Mouse (Mus musculus) embryo, embryonic 11.5 days (tissue): ENCODE measurements at regions not wholly inside any gene's neighbourhood (a gene's known extent, or its start where the extent isn't known, plus 50 kb on each side); places are given as distances from the start of the nearest gene placed in this dataset.
A peak's percentile ranks its signal among the peaks of the same experiment; 100 is the strongest.

Source experiments
- DNase-seq: peaks from one replicate; pipeline ENCODE4 v3.0.0-alpha.2; 2012; ENCODE audit warnings: low read depth, low spot score

DNA sequence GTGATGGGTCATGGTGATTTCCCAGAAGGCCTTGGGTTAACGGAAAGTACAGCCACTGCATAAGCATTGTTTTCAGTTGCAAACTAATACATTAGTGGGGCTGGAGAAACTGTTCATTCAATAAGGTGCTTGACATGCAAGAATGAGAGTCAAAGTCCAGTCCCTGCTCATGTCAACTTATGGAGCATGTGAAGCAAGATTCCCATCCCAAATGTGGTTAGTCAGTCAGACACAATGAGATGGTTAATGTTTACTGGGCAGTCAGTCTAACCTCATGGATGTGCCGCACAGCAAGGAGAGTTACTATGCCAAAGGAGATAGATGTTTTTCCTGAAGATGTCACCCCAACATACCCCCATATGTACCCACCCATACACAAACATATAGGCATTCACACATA, 993.8 kb upstream of the Jmjd1c start:
- no peak for DNase-seq

DNA sequence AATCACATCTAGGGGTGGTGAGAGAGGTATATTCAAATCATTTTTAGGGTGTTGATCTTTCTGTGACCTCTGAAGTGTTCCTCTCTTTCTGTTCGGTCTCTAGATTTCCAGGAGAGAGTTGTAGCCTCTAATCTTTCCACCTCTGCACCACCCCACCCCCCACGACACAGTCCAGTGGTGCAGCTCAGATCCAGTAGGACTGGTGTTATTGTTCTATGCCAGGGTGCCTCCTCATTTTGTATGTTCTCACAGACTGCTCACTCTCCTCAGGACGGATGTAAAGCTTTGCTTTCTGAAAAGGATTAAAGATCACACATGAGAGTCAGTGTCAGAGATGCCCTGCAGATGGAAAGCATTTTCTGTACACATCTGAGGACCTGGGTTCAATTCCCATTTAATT, 964.6 kb upstream of the Jmjd1c start:
- DNase-seq = no peak

DNA sequence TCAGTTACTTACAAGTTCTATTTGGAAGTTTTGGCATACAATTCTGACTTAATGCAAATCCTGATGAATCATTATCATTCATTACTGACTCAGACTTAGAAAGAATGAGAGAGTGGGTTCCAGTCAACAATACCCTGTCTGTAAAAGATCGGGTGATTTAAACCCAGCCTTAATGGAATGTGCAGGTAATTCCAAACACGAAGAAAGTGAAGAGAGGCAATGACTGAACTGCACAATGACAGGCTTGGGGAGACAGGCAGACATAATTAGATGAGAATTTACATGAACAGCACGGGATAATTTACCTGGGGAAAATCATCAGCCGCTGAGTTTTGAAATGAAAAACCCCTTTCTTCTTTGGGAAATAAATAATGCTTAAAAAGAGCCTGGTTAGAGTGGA, 963.9 kb upstream of the Jmjd1c start:
- no peak for DNase-seq

DNA sequence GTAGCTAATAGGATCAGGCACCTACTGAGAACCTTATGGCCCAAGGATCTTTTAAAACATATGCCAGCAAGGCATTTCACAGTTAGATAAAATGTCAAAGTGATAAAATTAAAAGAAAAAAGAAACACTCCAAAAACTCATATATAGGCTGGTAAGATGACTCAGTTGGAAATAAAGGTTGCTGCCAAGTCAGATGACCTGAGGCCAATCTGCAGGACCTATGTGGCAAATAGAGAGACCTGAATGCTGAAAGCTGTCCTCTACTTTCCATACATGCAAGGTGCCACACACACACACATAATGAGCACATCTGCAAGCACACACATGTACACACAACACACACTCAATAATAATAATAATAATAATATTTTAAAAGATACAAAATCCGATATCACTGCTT, 953.5 kb upstream of the Jmjd1c start:
- DNase-seq = no peak

DNA sequence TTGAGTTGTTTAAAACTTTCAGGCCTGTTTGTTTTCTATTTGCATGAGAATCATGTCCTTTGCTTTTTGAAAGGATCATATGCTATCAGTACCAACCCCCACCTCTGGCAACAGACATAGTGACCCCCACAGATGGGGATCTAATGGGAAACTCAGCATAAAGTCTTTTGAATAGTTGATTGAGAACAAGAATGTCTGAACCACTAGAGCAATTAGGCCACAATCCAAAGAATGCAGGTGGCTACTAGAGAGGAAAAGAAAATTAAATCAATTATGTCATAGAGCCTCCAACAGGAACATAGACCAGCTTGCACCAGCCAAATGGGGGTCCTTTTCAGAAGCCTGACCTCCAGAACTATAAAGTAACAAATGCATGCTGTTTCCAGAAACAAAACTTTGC, 953.0 kb upstream of the Jmjd1c start:
- no peak for DNase-seq

DNA sequence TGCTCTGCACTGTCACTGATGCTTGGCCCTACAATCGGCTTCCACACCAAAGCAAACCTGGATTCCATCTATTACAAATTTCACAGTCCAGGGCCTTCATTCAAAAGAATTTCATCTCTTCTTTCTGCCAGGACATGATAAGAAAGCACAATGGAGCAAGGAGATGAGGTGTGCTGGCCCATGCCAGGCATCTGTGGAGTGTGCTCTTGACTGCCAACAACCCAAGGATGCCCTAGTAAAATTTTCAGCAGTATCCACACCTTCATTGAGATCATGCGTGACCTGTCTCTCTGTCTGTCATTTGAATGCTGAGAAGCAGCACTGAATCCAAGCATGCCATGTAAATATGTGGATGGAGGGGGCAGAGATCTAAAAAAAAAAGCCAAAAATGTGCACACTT, 945.0 kb upstream of the Jmjd1c start:
- no peak for DNase-seq

DNA sequence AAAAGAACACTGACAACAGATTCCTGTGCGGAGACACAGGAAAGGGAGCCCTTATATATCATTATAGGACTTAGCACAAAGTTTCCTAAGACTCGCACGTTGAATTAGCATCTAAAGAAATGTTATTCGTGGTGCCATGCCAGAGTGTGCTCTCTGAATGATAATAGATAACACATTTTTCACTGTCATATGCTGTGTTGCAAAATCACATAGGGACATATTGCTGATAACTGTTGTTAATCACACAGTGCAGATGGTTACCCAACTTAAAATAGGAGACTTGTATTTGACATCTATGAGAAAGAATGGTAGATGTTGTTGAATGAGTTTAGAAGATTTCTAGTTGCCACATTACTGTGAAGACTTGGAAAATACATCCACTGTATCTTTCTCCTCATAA, 943.1 kb upstream of the Jmjd1c start:
- DNase-seq = no peak

DNA sequence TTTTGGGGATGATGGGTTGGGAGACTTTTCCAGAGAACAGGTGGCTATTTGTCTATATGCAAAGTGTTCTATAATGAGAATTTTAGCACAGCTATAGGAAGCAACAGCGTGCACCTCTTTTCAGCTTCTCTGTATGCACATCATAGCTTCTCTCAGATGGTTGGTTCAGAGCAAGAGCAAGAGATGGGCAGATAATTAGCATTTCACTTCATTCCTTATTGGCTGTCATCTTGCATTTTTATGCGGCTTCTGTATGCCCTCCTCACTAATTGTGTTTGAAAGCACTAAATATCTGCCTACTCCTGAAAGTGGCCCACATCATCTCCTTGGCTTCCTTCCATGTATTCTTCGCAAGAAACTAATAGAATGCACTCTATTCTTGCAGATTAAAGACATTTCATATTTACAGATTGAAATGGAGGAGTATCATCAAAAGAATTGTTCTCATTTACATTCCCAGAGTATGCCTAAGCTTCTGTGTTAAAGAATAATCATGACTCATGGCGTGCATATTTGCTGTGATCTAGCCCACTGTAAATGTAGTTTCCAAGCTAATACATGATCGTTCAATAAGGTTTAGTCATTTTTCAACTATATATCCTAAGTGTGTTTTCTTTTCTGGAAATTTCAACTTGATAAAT, 934.9 kb upstream of the Jmjd1c start:
- DNase-seq = no peak

DNA sequence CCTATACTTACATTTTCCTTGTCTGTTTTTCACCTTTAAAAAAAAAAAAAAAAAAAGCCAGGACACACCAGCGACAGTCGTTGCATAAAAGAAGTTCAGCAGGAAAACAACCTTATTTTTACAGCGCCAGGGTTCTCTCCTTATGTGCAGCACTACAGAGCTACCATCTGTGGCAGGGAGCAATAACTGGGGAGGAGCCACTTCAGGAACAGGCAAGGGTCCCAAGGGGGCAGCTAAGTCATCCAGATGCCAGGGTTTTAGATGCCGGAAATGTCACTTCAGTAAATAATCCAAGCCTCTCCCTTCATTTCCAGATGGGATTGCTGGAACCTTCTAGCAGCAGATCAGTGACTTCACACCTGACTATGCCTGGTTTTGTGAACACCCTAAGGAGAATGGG, 923.1 kb upstream of the Jmjd1c start:
- no peak for DNase-seq

DNA sequence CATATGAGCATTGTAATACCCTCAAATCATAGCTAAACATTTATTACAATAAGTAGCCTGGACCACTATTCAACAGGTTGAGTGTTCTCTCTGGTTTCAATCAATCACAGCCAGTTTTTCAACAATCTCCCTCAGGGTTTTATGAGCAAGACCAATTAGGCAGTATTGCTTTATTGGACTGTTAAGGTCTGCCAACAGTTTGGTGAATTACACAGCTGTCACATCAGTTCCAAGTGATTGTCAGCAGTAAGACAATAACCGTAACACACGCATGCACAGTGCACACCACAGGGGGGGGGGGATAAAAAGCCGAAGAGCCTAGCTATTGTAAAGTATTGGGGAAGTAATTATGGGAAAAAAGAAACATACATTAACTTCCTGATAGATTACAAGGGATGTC, 918.6 kb upstream of the Jmjd1c start:
- peak; percentile 16 for DNase-seq

DNA sequence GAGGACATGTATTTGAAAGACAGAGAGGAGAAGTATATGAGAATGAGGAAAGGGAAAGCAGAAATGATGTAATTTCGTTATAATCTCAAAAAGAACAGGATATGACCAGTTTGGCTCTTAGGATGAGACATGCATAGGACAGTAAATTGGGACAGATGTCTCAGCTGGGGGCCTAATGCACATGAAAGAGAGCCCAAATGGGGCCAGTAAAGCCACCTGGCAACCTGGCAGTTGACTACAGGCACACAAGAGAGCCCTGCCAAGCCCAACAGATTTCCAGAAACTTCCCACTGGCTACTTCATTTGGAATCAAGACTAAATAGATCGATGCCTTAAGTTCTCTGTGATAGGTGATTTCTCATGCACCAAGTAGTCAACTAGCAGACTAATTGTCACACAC, 914.7 kb upstream of the Jmjd1c start:
- DNase-seq = no peak

DNA sequence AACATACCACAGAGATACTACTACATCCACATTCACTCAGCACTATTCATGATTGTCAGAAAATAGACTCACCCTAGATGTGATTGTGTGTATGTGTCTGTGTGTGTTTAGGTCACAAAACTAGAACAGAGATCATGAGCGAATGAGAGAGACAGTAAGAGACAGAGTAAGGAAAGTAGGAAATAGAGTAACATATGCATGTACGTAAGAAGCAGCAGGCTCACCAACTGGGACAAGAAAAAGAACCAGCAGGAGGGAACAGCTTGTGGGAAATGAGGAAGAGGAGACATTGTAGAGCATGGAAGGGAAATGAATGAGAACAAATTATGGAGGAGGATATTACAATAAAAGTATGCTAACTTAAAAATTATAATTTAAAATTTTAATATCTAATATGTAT, 912.9 kb upstream of the Jmjd1c start:
- DNase-seq = no peak

DNA sequence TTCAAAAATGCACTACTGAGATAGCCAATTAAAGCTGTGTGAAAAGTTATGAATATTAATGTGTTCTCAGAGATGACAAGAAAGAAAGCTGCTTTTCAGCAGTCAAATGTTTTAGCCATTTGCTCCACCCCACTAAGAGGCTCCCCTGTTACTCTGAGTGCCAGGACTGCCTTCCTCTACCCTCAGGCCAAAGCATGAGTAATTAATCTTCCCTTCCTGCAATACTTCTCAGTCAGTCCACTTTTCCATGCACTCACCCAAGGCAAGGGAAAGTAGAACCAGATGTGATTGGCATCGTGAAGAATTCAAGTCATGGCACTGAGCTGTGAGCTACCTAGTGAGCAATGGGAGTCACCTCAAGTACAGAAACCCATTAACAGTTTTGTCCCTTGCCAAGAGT, 908.9 kb upstream of the Jmjd1c start:
- DNase-seq = no peak

DNA sequence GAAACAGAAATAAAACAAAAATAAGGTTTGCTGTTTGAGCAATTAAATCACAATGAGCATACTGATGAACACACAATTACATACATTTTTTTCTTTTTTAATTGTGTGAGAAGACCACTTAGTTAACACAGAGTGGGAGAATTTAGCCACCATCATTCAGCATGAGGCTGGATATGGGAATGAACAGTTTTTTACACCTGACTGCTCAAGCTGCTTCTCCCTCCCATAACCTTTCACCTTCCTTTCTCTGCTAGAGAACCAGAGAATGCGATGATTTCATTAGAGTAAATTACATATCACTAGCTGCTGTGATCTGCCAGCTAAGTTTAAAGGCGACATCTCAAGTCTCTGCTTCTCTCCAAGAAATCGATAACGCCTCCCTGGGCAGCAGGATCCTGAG, 894.8 kb upstream of the Jmjd1c start:
- DNase-seq = no peak

DNA sequence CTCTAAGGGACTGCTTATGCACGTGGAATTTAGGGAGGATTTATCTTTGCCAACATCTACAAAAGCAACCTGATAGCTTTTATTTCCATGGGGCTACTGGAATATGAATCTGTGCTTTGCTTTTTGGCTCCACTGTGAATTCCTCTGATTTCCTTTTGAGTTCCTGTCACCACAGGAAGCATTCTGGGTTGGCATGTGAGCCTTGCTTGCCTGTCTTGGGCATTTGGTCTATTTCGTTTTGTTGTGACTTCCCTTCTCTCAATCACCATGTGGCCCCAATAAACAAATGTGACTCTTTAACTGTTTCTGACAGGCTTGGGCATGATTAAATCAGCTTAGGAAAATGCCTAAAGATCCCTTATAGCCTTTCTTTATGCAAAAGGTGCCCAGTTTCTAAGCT, 867.8 kb upstream of the Jmjd1c start:
- DNase-seq = no peak

DNA sequence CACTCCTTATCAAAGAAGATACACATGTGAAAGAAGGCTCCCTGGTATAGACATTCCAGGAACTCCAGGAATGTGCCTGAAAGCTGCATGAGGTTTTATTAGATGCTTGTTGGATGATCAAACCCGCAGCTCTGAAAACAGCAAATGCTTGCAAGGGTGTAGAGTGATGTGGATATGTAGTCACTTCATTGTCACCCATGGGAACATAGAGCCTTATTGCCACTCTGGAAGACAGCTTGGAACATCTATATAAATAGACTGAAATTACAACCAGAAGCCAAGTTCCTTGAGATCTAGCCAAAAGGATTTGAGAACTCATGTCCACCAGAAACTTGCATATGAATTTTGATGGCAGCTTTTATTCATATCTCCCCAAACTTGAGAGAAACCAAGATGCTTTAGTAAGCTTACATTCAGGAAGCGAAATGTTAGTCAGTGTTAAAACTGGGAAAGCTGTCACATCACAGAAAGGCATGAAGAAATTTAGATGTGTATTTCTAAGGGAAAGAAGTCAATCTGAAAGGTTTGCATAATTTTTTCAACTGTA, 861.5 kb upstream of the Jmjd1c start:
- no peak for DNase-seq

DNA sequence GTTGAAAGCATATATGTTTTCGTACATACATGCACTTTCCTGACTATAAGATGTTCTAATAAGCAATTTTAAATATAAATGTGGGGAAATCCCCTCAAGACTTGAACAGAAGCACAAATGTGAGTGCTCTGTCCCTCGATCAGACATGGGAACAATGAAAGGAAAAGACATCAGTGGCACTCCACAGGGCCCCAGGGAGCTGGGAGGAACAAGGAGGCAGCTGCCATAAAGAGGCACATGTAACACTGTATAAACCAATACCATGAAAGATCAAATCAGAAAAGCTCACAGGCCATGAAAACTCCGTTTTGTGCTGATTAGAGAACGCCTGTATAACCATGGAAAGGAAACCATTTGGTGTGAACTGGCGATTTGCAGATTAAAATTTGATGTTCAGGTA, 839.5 kb upstream of the Jmjd1c start:
- no peak for DNase-seq

DNA sequence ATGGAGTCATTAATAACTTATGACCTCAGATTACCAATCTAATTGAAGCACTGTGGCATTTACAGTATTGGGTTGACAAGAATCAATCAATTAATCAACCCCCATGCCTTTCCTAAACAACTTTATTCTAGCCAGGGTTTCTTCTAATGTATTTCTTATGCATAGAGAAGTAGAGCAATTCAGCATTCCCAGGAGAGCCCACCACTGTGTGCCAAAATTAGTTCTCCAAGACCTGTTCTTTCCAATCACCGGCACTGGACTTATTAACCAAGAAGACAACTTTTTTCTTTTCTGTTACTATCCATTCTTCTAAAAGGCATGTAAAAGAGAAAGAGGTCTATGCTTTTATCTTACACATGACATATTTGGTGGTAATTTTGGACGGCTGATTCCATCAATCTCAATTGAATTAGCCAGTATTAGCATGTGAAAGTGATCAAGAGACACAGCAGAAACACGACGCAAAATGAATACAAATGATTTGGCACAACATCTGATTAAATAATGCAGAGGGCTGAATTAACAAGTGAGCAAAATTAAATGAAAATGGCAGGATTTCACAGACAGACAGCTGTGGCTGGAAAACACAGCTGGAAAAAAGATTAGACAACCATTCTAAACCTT, 825.2 kb upstream of the Jmjd1c start:
- no peak for DNase-seq

DNA sequence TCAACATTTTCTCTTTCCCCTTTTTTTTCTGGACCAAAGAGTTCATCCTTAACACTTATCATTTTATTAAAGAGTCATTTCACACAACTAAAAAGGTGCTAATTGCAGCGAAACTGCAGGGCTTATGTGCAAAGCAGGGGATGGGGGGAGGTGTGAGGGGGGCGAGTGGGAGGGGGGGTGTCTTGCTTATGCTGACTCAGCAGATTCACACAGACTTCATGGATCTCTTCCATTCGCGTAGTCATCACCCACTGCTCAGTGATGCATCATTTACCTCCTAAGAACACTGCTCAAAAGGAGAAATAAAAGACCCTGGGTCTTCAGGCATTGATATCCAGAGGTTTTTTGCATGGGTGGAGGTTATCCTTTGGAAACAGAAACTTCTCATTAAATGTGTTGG, 800.3 kb upstream of the Jmjd1c start:
- no peak for DNase-seq

DNA sequence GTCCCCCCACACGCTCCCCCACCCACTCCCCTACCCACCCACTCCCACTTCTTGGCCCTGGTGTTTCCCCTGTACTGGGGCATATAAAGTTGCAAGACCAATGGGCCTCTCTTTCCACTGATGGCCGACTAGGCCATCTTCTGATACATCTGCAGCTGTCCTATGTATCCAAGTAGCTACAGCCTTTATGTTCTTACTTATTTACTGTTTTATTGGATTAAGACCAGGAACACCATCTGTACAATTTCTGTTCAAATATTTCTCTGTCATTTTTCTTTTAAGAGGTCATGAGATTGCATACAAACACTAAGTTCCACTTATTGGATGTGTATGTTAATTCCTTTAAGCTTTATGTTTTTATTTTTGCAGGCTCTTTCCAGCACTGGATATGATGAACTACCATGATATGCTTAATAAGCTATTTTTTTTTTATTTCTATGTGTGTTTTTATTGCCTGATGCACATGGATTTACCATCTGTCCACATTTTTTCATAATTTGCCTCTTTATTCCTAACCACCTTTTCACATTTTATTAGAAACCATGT, 792.6 kb upstream of the Jmjd1c start:
- DNase-seq = no peak

DNA sequence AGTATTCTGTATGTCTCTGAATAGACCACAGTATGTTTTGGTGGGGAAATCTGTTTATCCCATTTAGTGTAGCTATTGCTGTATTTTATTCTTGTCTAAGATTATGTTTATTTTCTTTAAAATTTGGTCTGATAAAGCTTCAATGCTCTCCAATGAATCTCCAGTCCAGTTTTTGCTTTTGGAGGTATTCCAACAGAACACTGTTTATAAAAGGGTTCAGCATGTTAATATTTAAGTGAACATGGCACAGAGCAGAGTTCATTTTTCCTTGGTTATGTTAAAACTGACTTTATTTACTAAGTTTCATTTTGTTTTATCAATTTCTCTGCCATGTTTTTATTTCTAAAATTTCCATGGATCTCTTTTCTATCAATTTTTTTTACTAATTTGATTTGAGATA, 791.0 kb upstream of the Jmjd1c start:
- DNase-seq = no peak

DNA sequence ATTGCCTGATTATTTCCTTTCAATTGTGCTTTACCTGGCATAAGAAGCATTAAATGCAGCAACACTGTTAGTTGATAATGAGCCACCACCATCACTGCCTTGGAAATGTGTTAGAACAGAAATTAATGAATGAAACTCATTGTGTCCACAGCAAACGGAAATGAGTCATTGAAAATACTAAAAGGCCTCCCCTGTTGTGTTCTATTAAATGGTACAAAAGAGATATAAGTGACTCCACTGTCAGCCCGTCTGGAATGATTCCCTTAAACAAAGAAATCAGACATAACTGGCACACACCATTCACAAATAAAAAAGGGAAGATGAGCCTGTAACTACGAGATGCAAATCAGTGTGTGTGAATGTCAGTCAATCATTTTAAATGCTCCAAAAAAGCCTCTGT, 764.8 kb upstream of the Jmjd1c start:
- no peak for DNase-seq

DNA sequence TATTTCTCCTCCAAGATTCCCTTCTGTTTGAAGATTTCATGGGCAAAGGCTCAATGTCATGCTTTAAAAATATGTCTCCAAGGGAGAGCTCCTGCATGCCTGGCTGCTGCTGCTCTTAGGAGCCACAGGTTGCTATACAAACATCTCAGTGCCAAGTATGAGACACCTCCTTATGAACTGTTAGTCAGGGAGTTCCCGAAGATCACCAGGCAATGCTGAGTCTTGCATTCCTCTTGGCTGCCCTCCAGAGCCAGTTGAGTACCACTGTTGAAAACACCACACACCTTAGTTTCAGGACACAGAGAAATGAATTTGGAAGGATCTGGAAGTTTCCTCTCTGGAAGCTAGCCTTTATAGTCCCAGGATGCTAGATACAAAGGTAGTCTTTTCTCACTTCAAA, 757.9 kb upstream of the Jmjd1c start:
- DNase-seq = no peak
